Mouse (Mus musculus) midbrain, postnatal 0 days (tissue): ENCODE measurements at regions not wholly inside any gene's neighbourhood (a gene's known extent, or its start where the extent isn't known, plus 50 kb on each side); places are given as distances from the start of the nearest gene placed in this dataset.

Experiments used
- ATAC-seq: fragments of 200-750 bp; cut with Nextera tagmentation; 2 replicates; pipeline ENCODE4 v1.8.0; 2017; ENCODE audit warnings: moderate number of reproducible peaks, mild to moderate bottlenecking, moderate TSS enrichment, moderate library complexity; ENCODE audit not compliant: low FRiP score
- DNase-seq: peaks from one replicate; pipeline ENCODE4 v3.0.0-alpha.2; 2015; ENCODE audit warnings: low spot score
- H3K27ac ChIP-seq: fragments of 300-500 bp; sonication (generic); 2 replicates; pipeline ENCODE4 v1.5.1; 2014; ENCODE audit warnings: low read depth, mild to moderate bottlenecking, low read length, mixed read lengths
- H3K27me3 ChIP-seq: fragments of 300-500 bp; sonication (generic); 2 replicates; pipeline ENCODE4 v1.6.1; 2014; ENCODE audit warnings: low read length, control low read depth, mixed read lengths; ENCODE audit not compliant: insufficient read depth
- H3K36me3 ChIP-seq: fragments of 300-500 bp; sonication (generic); 2 replicates; pipeline ENCODE4 v1.6.1; 2014; ENCODE audit warnings: low read length, control low read depth, mixed read lengths; ENCODE audit not compliant: insufficient read depth
- H3K4me1 ChIP-seq: fragments of 300-500 bp; sonication (generic); 2 replicates; pipeline ENCODE4 v1.6.1; 2014; ENCODE audit warnings: mild to moderate bottlenecking, control low read depth, antibody characterized with exemption, low read length, mixed read lengths; ENCODE audit not compliant: insufficient read depth
- H3K4me2 ChIP-seq: fragments of 300-500 bp; sonication (generic); 2 replicates; pipeline ENCODE4 v1.6.1; 2014; ENCODE audit warnings: low read depth, mild to moderate bottlenecking, low read length, mixed read lengths; ENCODE audit not compliant: poor library complexity, severe bottlenecking
- H3K4me3 ChIP-seq: fragments of 300-500 bp; sonication (generic); 2 replicates; pipeline ENCODE4 v1.5.1; 2014; ENCODE audit warnings: low read depth, mild to moderate bottlenecking, low read length, moderate library complexity
- H3K9ac ChIP-seq: fragments of 300-500 bp; sonication (generic); replicated peaks from 2 replicates; pipeline ENCODE4 v1.6.1; 2014; ENCODE audit warnings: mild to moderate bottlenecking, low read length, moderate library complexity, mixed read lengths; ENCODE audit not compliant: poor library complexity, severe bottlenecking
- H3K9me3 ChIP-seq: fragments of 300-500 bp; sonication (generic); 2 replicates; pipeline ENCODE4 v1.6.1; 2016; ENCODE audit warnings: low read length, control low read depth
- CTCF ChIP-seq: IDR thresholded peaks from 2 replicates; pipeline ENCODE4 v1.5.1; 2016; ENCODE audit warnings: antibody characterized with exemption, mild to moderate bottlenecking
- WGBS: fragments of 180-500 bp; shearing (Covaris S2); extraction: QIAGEN DNeasy Blood & Tissue Kit; methylation state at CpG from one replicate; pipeline ENCODE4 v1.1.7; 2014; 5-methylcytosine and 5-hydroxymethylcytosine counted together

- Histone ChIP-seq H3K4me3 (no peak overlapping the region), H3K9me3 (no peaks in the 10 kb centered on the region), H3K9ac (no peak overlapping the region), H3K27me3 (no peaks in the 10 kb centered on the region), H3K4me1 (no peaks in the 10 kb centered on the region), H3K27ac (no peak overlapping the region), H3K36me3 (no peaks in the 10 kb centered on the region), H3K4me2 (no peak overlapping the region)
- no peak for DNase-seq
- ATAC-seq = no peak
- WGBS = 68% methylated on average over 2 of the region's 2 CpGs
- TF ChIP-seq CTCF = no peak
Measured at GRCm38 (mm10) chr8:74555434-74555833, 317.5 kb upstream of the Isx start.

GRCm38 (mm10) chr8:74557539-74558464, 315.2 kb upstream of the Isx start:
- Histone ChIP-seq H3K4me1 (no peaks in the 10 kb centered on the region), H3K4me3 (no peak overlapping the region), H3K36me3 (no peaks in the 10 kb centered on the region), H3K9me3 (no peaks in the 10 kb centered on the region), H3K9ac (no peak overlapping the region), H3K27me3 (no peaks in the 10 kb centered on the region), H3K4me2 (no peak overlapping the region), H3K27ac (0 out of 2 replicates have a peak overlapping the region, but pooled peaks have one; percentile 3)
- 0 out of 2 replicates have a peak, but pooled peaks have one; percentile 20 for ATAC-seq
- DNase-seq = peak; percentile 68
- 46% methylated on average over 5 of the region's 5 CpGs for WGBS
- no peak for TF ChIP-seq CTCF

GRCm38 (mm10) chr8:74561040-74561439, 311.9 kb upstream of the Isx start:
- Histone ChIP-seq H3K9me3 (no peaks in the 10 kb centered on the region), H3K4me2 (no peak overlapping the region), H3K4me1 (no peaks in the 10 kb centered on the region), H3K27me3 (no peaks in the 10 kb centered on the region), H3K27ac (no peak overlapping the region), H3K4me3 (no peak overlapping the region), H3K9ac (no peak overlapping the region), H3K36me3 (no peaks in the 10 kb centered on the region)
- WGBS = 51% methylated on average over 1 of the region's 1 CpGs
- TF ChIP-seq CTCF = no peak
- ATAC-seq (no peak), DNase-seq (peak; percentile 27)
